Mouse (Mus musculus) heart, embryonic 12.5 days (tissue): ENCODE measurements at regions not wholly inside any gene's neighbourhood (a gene's known extent, or its start where the extent isn't known, plus 50 kb on each side); places are given as distances from the start of the nearest gene placed in this dataset.

Experiments used
- ATAC-seq: fragments of 200-750 bp; cut with Nextera tagmentation; 2 replicates; pipeline ENCODE4 v1.8.0; 2017; ENCODE audit warnings: moderate TSS enrichment, moderate library complexity; ENCODE audit not compliant: insufficient number of reproducible peaks, low FRiP score
- H3K27ac ChIP-seq: fragments of 300-500 bp; sonication (generic); 2 replicates; pipeline ENCODE4 v1.5.1; 2016; ENCODE audit warnings: mild to moderate bottlenecking, moderate library complexity; ENCODE audit not compliant: poor library complexity, severe bottlenecking
- H3K27me3 ChIP-seq: fragments of 300-500 bp; sonication (generic); replicated peaks from 2 replicates; pipeline ENCODE4 v1.6.1; 2016; ENCODE audit warnings: mild to moderate bottlenecking, moderate library complexity
- H3K36me3 ChIP-seq: fragments of 300-500 bp; sonication (generic); 2 replicates; pipeline ENCODE4 v1.6.1; 2016; ENCODE audit warnings: mild to moderate bottlenecking, moderate library complexity
- H3K4me1 ChIP-seq: fragments of 300-500 bp; sonication (generic); replicated peaks from 2 replicates; pipeline ENCODE4 v1.6.1; 2016; ENCODE audit warnings: mild to moderate bottlenecking
- H3K4me2 ChIP-seq: fragments of 300-500 bp; sonication (generic); 2 replicates; pipeline ENCODE4 v1.6.1; 2016; ENCODE audit warnings: mild to moderate bottlenecking, moderate library complexity
- H3K4me3 ChIP-seq: fragments of 300-500 bp; sonication (generic); 2 replicates; pipeline ENCODE4 v1.5.1; 2016; ENCODE audit warnings: mild to moderate bottlenecking
- H3K9ac ChIP-seq: fragments of 300-500 bp; sonication (generic); 2 replicates; pipeline ENCODE4 v1.6.1; 2016; ENCODE audit warnings: mild to moderate bottlenecking, moderate library complexity
- H3K9me3 ChIP-seq: fragments of 300-500 bp; sonication (generic); replicated peaks from 2 replicates; pipeline ENCODE4 v1.6.1; 2016; ENCODE audit warnings: mild to moderate bottlenecking, moderate library complexity
- WGBS: fragments of 180-500 bp; shearing (Covaris S2); methylation state at CpG from one replicate; pipeline ENCODE4 v1.1.7; 2016; 5-methylcytosine and 5-hydroxymethylcytosine counted together

GRCm38 (mm10) chr3:154513566-154513965, 82.9 kb upstream of the Cryz start:
- H3K4me1 ChIP-seq, result no peaks in the 10 kb centered on the region
- H3K9me3 ChIP-seq, result no peaks in the 10 kb centered on the region
- no peak for ATAC-seq
- no peak overlapping the region for H3K4me3 ChIP-seq
- H3K27me3 ChIP-seq, result no peaks in the 10 kb centered on the region; the same call in 1 of the 2 replicates
- H3K9ac ChIP-seq, result no peak overlapping the region
- H3K4me2 ChIP-seq, result no peak overlapping the region
- 73% methylated on average over 4 of the region's 4 CpGs for WGBS
- H3K27ac ChIP-seq, result no peak overlapping the region
- no peaks in the 10 kb centered on the region for H3K36me3 ChIP-seq

GRCm38 (mm10) chr3:154510160-154510559, 86.4 kb upstream of the Cryz start:
- Histone ChIP-seq H3K27me3 (peaks cover 5% of the 10 kb centered on the region; the same call in 1 of the 2 replicates), H3K36me3 (no peaks in the 10 kb centered on the region), H3K27ac (no peak overlapping the region), H3K9ac (no peak overlapping the region), H3K4me2 (no peak overlapping the region), H3K4me3 (no peak overlapping the region), H3K9me3 (no peaks in the 10 kb centered on the region), H3K4me1 (no peaks in the 10 kb centered on the region)
- no peak for ATAC-seq
- 80% methylated on average over 3 of the region's 3 CpGs for WGBS

- Histone ChIP-seq H3K4me3 (no peak overlapping the region), H3K27me3 (peaks cover 5% of the 10 kb centered on the region; the same call in 1 of the 2 replicates), H3K9ac (no peak overlapping the region), H3K9me3 (no peaks in the 10 kb centered on the region), H3K27ac (no peak overlapping the region), H3K4me1 (no peaks in the 10 kb centered on the region), H3K36me3 (no peaks in the 10 kb centered on the region), H3K4me2 (no peak overlapping the region)
- no peak for ATAC-seq
- 70% methylated on average over 6 of the region's 6 CpGs for WGBS
Measured at GRCm38 (mm10) chr3:154509394-154509793, 87.1 kb upstream of the Cryz start.

GRCm38 (mm10) chr3:154493387-154493920, 103.1 kb upstream of the Cryz start:
- ATAC-seq, result no peak
- no peak overlapping the region for H3K27ac ChIP-seq
- no peaks in the 10 kb centered on the region for H3K27me3 ChIP-seq
- H3K4me2 ChIP-seq, result no peak overlapping the region
- no peak overlapping the region for H3K4me3 ChIP-seq
- no peaks in the 10 kb centered on the region for H3K36me3 ChIP-seq
- H3K9ac ChIP-seq, result no peak overlapping the region
- H3K9me3 ChIP-seq, result no peaks in the 10 kb centered on the region
- no peaks in the 10 kb centered on the region for H3K4me1 ChIP-seq
- WGBS, result 45% methylated on average over 2 of the region's 2 CpGs

- ATAC-seq, result no peak
- H3K36me3 ChIP-seq, result no peaks in the 10 kb centered on the region
- 69% methylated on average over 2 of the region's 2 CpGs for WGBS
Measured at GRCm38 (mm10) chr3:154472426-154472825, 124.1 kb upstream of the Cryz start.

DNA sequence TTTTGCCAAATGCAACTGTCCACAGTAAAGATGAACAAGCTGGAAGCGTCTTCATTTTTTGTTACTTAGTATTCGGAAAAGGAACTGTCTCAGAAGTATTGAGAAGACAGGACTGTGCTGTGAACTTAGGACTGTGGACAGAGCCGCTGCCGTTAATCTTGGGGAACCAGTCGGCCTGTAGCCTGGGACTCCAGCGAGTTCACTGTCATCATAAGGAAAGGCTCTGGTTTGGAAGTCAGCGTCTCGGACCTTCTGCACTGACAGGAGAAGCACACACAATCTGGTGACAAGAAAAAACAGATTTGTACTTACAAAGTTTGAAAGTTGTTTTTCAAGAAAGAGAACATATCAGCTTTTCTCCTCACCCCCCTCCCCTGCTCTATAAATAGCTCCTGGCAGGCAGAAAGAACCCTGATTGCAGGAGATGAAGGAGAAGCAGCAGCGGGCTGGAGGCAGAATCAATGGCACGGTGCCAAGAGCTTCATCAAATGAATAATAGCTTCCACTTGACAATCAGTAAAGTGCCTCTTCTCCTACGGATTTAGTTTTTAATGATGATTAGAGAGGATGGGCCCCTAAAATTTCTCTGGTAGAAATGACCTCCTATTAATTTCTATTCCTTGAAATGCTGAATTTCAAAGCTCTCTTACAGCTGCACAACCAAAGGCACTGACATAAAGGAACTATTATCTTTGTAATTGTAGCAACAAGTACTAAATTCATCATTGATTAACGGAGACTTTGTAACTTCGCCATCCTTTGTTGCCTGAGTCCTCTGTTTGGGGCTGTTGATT, 128.7 kb upstream of the Cryz start:
- Histone ChIP-seq H3K27ac (peak overlapping the region; percentile 33; the same call in 1 of the 2 replicates), H3K4me3 (peak overlapping the region; percentile 9), H3K4me2 (peak overlapping the region; percentile 53), H3K9ac (no peak overlapping the region), H3K4me1 (0 out of 2 replicates have a peak, but pooled peaks cover 2% of the 10 kb centered on the region), H3K27me3 (peaks cover 18% of the 10 kb centered on the region; the same call in 1 of the 2 replicates), H3K36me3 (no peaks in the 10 kb centered on the region), H3K9me3 (peaks cover 14% of the 10 kb centered on the region)
- ATAC-seq, result no peak
- WGBS, result 19% methylated on average over 13 of the region's 13 CpGs

More at GRCm38 (mm10) chr3:154472426-154472825, 124.1 kb upstream of the Cryz start:
- no peak overlapping the region for H3K4me2 ChIP-seq
- peaks cover 4% of the 10 kb centered on the region; the same call in 1 of the 2 replicates for H3K27me3 ChIP-seq
- 0 out of 2 replicates have a peak, but pooled peaks cover 2% of the 10 kb centered on the region for H3K4me1 ChIP-seq
- no peak overlapping the region for H3K9ac ChIP-seq
- H3K4me3 ChIP-seq, result no peak overlapping the region
- H3K27ac ChIP-seq, result no peak overlapping the region
- H3K9me3 ChIP-seq, result peaks cover 8% of the 10 kb centered on the region; the same call in 1 of the 2 replicates

- Histone ChIP-seq H3K4me1 (no peaks in the 10 kb centered on the region; the same call in 1 of the 2 replicates), H3K4me2 (no peak overlapping the region), H3K9me3 (no peaks in the 10 kb centered on the region; the same call in 1 of the 2 replicates), H3K27me3 (peaks cover 15% of the 10 kb centered on the region), H3K9ac (no peak overlapping the region), H3K27ac (no peak overlapping the region), H3K36me3 (no peaks in the 10 kb centered on the region), H3K4me3 (no peak overlapping the region)
- no peak for ATAC-seq
- 73% methylated on average over 9 of the region's 9 CpGs for WGBS
Measured at GRCm38 (mm10) chr3:154458208-154458607, 127.7 kb upstream of the Lhx8 start.

GRCm38 (mm10) chr3:154453025-154453424, 122.6 kb upstream of the Lhx8 start:
- Histone ChIP-seq H3K27me3 (no peaks in the 10 kb centered on the region), H3K4me2 (no peak overlapping the region), H3K9me3 (no peaks in the 10 kb centered on the region), H3K27ac (no peak overlapping the region), H3K4me3 (no peak overlapping the region), H3K9ac (no peak overlapping the region), H3K4me1 (no peaks in the 10 kb centered on the region), H3K36me3 (no peaks in the 10 kb centered on the region)
- no peak for ATAC-seq

DNA sequence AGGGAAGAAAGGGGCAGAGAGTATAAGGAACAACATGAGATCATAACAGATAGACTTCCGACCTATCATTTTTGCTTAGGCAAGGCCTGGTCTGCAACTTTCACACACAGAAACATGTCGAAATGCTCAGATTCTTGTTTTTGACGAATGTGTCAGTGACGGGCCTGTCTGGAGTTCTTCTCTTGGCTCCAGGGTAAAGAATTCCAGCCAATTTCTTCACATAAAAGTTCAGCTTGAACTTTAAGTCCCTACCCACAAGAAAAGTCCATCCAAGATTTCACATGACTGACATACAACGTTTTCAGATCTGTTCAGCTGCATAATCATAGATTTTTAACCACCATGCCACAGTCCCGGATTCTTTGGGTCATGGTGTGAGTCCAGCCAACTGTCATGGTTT, 122.1 kb upstream of the Lhx8 start:
- no peak for ATAC-seq

GRCm38 (mm10) chr3:154451169-154451568, 120.7 kb upstream of the Lhx8 start:
- Histone ChIP-seq H3K27me3 (no peaks in the 10 kb centered on the region), H3K4me2 (no peak overlapping the region), H3K9ac (no peak overlapping the region), H3K4me1 (no peaks in the 10 kb centered on the region), H3K4me3 (no peak overlapping the region), H3K36me3 (no peaks in the 10 kb centered on the region), H3K27ac (no peak overlapping the region), H3K9me3 (no peaks in the 10 kb centered on the region)
- no peak for ATAC-seq
- WGBS, result 81% methylated on average over 7 of the region's 7 CpGs

More for the DNA sequence above, 122.1 kb upstream of the Lhx8 start:
- WGBS, result 71% methylated on average over 6 of the region's 6 CpGs
- H3K4me3 ChIP-seq, result no peak overlapping the region
- no peaks in the 10 kb centered on the region for H3K27me3 ChIP-seq
- no peak overlapping the region for H3K4me2 ChIP-seq
- H3K9me3 ChIP-seq, result no peaks in the 10 kb centered on the region
- no peaks in the 10 kb centered on the region for H3K4me1 ChIP-seq
- no peak overlapping the region for H3K27ac ChIP-seq
- no peak overlapping the region for H3K9ac ChIP-seq
- H3K36me3 ChIP-seq, result no peaks in the 10 kb centered on the region

- Histone ChIP-seq H3K9ac (no peak overlapping the region), H3K9me3 (no peaks in the 10 kb centered on the region), H3K27ac (no peak overlapping the region), H3K4me1 (no peaks in the 10 kb centered on the region), H3K4me3 (no peak overlapping the region), H3K4me2 (no peak overlapping the region), H3K27me3 (no peaks in the 10 kb centered on the region), H3K36me3 (no peaks in the 10 kb centered on the region)
- no peak for ATAC-seq
- WGBS, result 80% methylated on average over 10 of the region's 10 CpGs
Measured at GRCm38 (mm10) chr3:154443351-154444075, 113.1 kb upstream of the Lhx8 start.
